14 mouse cellular contexts compared by ENCODE assay signal in genomic region chr1:167249881-167250280, GRCm38 (mm10).
"Had no signal": no experiment of that assay in that cellular context is flagged by ENCODE, and none has a peak within 500 bp of the region (broad histone marks: within the 10 kb centered on the region; RNA-seq: fewer than 3 reads in every experiment).

No protein-coding gene starts in this region.

- H3K27me3 ChIP-seq: liver, embryonic 15.5 days; neural tube, embryonic 15.5 days had no signal

- H3K27ac ChIP-seq: left cerebral cortex, adult 2 months; limb, embryonic 10.5 days; liver, embryonic 15.5 days; neural tube, embryonic 15.5 days had no signal

- H3K4me3 ChIP-seq: left cerebral cortex, adult 2 months; limb, embryonic 10.5 days; liver, embryonic 15.5 days; midbrain, embryonic 10.5 days; myocyte; neural tube, embryonic 15.5 days had no signal

- ATAC-seq: intestine, postnatal 0 days had no signal

- DNase-seq: kidney, adult 8-10 months; lung, embryonic 14.5 days; midbrain, embryonic 14.5 days; right cerebral cortex, adult 18-20 months; thymus, adult 18-20 months; thymus, postnatal 14 days had no signal

- H3K36me3 ChIP-seq: limb, embryonic 10.5 days; liver, embryonic 15.5 days; midbrain, embryonic 10.5 days; neural tube, embryonic 15.5 days had no signal

- H3K9ac ChIP-seq: liver, embryonic 15.5 days; lung, embryonic 14.5 days; neural tube, embryonic 15.5 days had no signal

- H3K4me2 ChIP-seq: liver, embryonic 11.5 days; liver, embryonic 15.5 days; lung, embryonic 14.5 days; neural tube, embryonic 15.5 days had no signal

- H3K9me3 ChIP-seq: limb, embryonic 10.5 days; liver, embryonic 15.5 days; midbrain, embryonic 10.5 days; neural tube, embryonic 15.5 days had no signal
